Mouse (Mus musculus) cerebellum, adult 2 months (tissue): ENCODE results near the gene Lyrm9.

ENCODE experiments used
- CTCF ChIP-seq: fragments of 200-500 bp; IDR thresholded peaks from 2 replicates; pipeline ENCODE4 v1.5.1; 2011; ENCODE audit warnings: low read depth, mild to moderate bottlenecking, control low read depth, low read length, moderate library complexity, borderline replicate concordance; ENCODE audit not compliant: insufficient read depth
- POLR2A ChIP-seq: fragments of 200-500 bp; IDR thresholded peaks from 2 replicates; pipeline ENCODE4 v1.6.1; 2011; ENCODE audit warnings: low read length, control low read depth, borderline replicate concordance; ENCODE audit not compliant: insufficient read depth

GRCm38 (mm10) chr11:78841987-78842386, 15.6 kb downstream of the Lyrm9 start:
- TF ChIP-seq CTCF (no peak), POLR2A (no peak)
